Mouse (Mus musculus): Measurements from ENCODE around the gene Xkr8. TPM values are rescaled to one million over a fixed set of nuclear protein-coding genes. Genes with fewer than 3 reads are reported as not detected.

The Xkr8 gene
- polyA plus RNA-seq, 1 experiment, result 2.3 TPM

DNA sequence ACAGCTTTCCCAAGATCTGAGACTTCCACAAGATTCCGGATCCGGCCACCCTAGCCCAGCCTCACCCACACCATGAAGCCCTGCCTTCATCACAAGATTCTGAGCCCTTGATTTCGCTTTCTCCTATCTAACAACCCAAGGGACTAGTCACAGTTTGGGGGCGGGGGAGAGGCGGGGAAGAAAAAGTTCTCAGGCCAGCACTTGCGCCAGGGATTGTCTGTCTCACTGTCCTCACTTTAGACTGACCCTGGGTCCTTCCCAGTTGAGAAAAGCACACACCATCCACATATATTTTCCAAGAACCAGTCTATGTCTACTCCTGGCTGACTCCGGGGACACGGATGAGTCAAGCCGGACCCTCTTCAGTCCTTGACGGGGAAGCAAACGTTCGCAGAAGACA lies 730 bp downstream of the Xkr8 start:
- no peak for TF ChIP-seq POLR2A (IDR thresholded peaks at IDR 0.05; ENCODE audit: borderline replicate concordance, control insufficient read depth, low read depth, low read length)
- TF ChIP-seq CTCF (IDR thresholded peaks at IDR 0.05; ENCODE audit: control insufficient read depth, insufficient read depth, low read length), result no peak
- peak overlapping the region; percentile 82 for H3K4me3 ChIP-seq (replicated peaks; ENCODE audit: control insufficient read depth, low read depth, low read length)
- 38% methylated on average over 12 of the region's 12 CpGs for WGBS
- peaks cover 8% of the 10 kb centered on the region for H3K4me1 ChIP-seq (ENCODE audit: control insufficient read depth, insufficient read depth, low read length)
- H3K27ac ChIP-seq (ENCODE audit: control insufficient read depth, insufficient read depth, low read depth, low read length, poor library complexity), result no peak overlapping the region

DNA sequence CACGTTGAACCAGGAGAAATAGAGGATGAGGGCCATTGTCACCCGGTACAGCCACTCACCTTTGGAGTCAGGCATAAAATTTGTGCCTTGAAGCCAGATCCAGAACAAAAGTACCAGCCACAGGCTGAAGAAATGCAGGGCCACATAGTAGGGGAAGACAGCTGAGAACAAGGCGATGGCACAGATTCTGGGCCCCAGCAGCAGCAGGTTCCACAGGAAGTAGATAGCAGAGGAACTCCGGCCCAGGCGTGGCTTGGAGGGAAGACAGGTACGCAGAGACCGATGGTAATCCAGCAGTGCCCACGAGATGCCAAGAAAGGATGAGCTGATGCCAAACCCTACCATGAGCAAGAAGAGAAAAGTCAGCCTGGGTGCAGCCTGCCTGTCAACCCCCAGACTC lies 4.1 kb downstream of the Xkr8 start:
- 36% methylated on average over 8 of the region's 8 CpGs for WGBS
- H3K27ac ChIP-seq (ENCODE audit: control insufficient read depth, insufficient read depth, low read depth, low read length, poor library complexity), result peak overlapping the region; percentile 61
- peaks cover 3% of the 10 kb centered on the region for H3K4me1 ChIP-seq (ENCODE audit: control insufficient read depth, insufficient read depth, low read length)
- TF ChIP-seq CTCF (IDR thresholded peaks at IDR 0.05; ENCODE audit: control insufficient read depth, insufficient read depth, low read length) (no peak), POLR2A (IDR thresholded peaks at IDR 0.05; ENCODE audit: borderline replicate concordance, control insufficient read depth, low read depth, low read length) (no peak)
- peak overlapping the region; percentile 38 for H3K4me3 ChIP-seq (replicated peaks; ENCODE audit: control insufficient read depth, low read depth, low read length)

DNA sequence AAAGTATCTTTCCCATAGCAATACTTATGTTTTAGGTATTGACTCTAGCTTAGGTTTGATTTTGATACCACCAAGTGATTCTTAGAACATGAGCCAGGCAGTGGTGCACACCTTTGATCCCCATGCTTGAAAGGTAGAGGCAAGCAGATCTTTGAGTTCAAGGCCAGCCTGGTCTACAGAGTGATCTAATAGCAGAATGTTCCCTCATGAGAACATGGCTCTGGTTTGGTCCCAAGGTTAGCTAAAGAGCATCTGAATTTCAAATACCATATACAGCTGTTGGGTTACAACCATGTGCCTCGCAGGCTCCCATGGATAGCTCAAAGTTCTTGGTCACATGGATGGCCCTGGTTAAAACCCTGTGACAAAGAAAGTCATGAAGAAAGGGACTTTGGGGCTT lies 14.1 kb downstream of the Xkr8 start:
- Histone ChIP-seq H3K4me1 (ENCODE audit: control insufficient read depth, insufficient read depth, low read length) (no peaks in the 10 kb centered on the region), H3K4me3 (replicated peaks; ENCODE audit: control insufficient read depth, low read depth, low read length) (no peak overlapping the region), H3K27ac (ENCODE audit: control insufficient read depth, insufficient read depth, low read depth, low read length, poor library complexity) (no peak overlapping the region)
- 98% methylated on average over 1 of the region's 1 CpGs for WGBS
- TF ChIP-seq POLR2A (IDR thresholded peaks at IDR 0.05; ENCODE audit: borderline replicate concordance, control insufficient read depth, low read depth, low read length) (no peak), CTCF (IDR thresholded peaks at IDR 0.05; ENCODE audit: control insufficient read depth, insufficient read depth, low read length) (no peak)

DNA sequence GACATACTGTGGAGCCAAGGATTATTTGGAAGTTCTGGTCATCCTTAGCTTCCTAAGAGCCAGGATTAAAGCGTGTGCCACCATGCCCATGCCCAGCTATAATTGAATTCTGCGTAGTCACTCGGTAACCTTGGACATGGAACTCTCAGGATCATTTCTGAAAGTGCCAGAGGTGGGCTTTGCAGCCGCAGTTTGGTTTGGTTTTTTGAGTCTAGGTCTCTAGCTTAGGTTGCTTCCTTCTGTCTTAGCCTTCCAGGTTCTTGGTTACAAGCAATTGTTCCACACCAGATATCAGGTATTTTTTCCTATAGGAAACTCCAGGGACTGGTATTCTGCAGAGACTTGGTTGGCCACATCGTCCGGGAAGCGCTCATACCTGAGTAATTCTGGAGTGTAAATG lies 19.2 kb downstream of the Xkr8 start:
- WGBS, result 91% methylated on average over 7 of the region's 7 CpGs
- no peak for TF ChIP-seq POLR2A (IDR thresholded peaks at IDR 0.05; ENCODE audit: borderline replicate concordance, control insufficient read depth, low read depth, low read length)
- no peaks in the 10 kb centered on the region for H3K4me1 ChIP-seq (ENCODE audit: control insufficient read depth, insufficient read depth, low read length)
- no peak overlapping the region for H3K4me3 ChIP-seq (replicated peaks; ENCODE audit: control insufficient read depth, low read depth, low read length)
- no peak overlapping the region for H3K27ac ChIP-seq (ENCODE audit: control insufficient read depth, insufficient read depth, low read depth, low read length, poor library complexity)

DNA sequence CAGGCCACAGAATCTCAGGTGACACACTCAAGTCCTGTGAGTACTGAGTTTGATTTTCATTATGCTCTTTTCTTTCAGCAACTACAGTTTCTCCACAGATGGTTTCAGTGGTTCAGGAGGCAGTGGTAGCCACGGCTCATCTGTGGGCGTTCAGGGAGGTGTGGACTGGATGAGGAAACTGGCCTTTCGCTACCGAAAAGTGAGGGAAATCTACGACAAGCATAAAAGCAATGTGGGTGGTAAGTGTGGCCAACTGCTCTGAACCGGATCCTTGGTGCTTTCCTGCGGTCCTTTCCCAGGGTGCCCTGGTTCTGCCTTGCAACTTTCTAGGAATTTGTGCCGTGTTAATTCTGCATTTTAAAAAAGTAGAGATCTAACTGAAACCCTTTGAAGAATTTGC lies 25.5 kb downstream of the Xkr8 start:
- TF ChIP-seq POLR2A (IDR thresholded peaks at IDR 0.05; ENCODE audit: borderline replicate concordance, control insufficient read depth, low read depth, low read length), result no peak
- no peak overlapping the region for H3K27ac ChIP-seq (ENCODE audit: control insufficient read depth, insufficient read depth, low read depth, low read length, poor library complexity)
- no peak overlapping the region for H3K4me3 ChIP-seq (replicated peaks; ENCODE audit: control insufficient read depth, low read depth, low read length)
- 87% methylated on average over 8 of the region's 8 CpGs for WGBS
- H3K4me1 ChIP-seq (ENCODE audit: control insufficient read depth, insufficient read depth, low read length), result no peaks in the 10 kb centered on the region

DNA sequence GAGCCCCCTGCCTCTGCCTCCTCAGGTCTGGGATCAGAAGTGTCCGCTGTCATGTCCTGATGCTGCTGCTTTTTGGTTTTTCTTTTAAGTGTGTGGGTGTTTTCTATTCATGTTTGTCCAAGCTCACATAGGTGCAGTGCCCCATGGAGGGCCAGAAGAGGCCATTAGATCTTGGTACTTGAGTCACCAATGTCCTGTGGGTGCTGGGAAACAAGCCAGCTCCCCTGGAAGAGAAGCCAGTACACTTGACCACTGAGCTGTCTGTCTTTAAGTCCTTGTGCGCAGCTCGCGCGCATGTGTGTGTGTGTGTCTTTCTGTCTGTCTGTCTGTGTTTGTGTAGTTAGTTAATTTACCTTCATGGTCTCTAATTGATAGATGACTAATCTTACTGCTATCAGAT lies 30.3 kb downstream of the Xkr8 start:
- TF ChIP-seq POLR2A (IDR thresholded peaks at IDR 0.05; ENCODE audit: borderline replicate concordance, control insufficient read depth, low read depth, low read length), result no peak
- TF ChIP-seq CTCF (IDR thresholded peaks at IDR 0.05; ENCODE audit: control insufficient read depth, insufficient read depth, low read length), result no peak
- WGBS, result 96% methylated on average over 5 of the region's 5 CpGs
- Histone ChIP-seq H3K4me3 (replicated peaks; ENCODE audit: control insufficient read depth, low read depth, low read length) (no peak overlapping the region), H3K27ac (ENCODE audit: control insufficient read depth, insufficient read depth, low read depth, low read length, poor library complexity) (no peak overlapping the region), H3K4me1 (ENCODE audit: control insufficient read depth, insufficient read depth, low read length) (no peaks in the 10 kb centered on the region)

DNA sequence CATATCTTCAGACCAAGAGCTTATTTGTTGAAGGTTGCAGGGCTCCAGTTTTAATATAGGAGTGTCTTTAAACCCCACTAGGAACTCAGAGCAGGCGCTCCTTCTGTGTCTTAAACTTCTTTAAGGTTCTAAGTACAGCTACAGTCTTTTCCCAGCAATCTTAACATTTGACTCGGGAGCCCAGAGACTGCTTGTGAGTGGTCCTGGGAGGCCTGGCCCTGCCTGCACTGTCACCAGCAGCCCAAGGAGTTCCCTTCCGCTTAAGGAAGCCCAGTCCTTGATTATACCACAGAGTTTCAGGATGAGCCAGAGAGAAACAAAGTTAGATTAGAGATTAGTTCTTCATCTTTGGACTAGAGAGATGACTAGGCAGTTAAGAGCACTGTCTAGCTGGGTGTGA lies 39.0 kb downstream of the Xkr8 start:
- WGBS, result 87% methylated on average over 3 of the region's 3 CpGs
- TF ChIP-seq POLR2A (IDR thresholded peaks at IDR 0.05; ENCODE audit: borderline replicate concordance, control insufficient read depth, low read depth, low read length), result no peak
- no peak for TF ChIP-seq CTCF (IDR thresholded peaks at IDR 0.05; ENCODE audit: control insufficient read depth, insufficient read depth, low read length)

DNA sequence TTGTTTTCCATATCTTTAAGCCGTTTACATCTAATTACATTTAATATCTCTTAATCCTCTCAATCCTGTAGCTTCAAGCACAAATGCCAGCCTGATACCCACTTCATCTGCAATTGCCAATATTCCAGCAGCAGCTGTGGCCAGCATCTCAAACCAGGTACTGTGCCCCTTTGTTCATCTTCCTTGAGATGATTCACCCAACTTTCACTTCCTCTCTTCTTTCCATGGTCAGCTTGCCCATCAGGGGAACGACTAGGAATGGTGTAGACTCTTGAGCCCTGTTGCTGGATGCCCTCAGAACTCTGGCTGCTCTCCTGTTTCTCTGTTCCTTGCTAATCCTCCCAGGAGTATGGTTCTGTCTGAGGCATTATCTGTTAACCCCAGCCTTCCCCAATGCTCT lies 42.7 kb downstream of the Xkr8 start:
- no peak for TF ChIP-seq CTCF (IDR thresholded peaks at IDR 0.05; ENCODE audit: control insufficient read depth, insufficient read depth, low read length)
- no peak for TF ChIP-seq POLR2A (IDR thresholded peaks at IDR 0.05; ENCODE audit: borderline replicate concordance, control insufficient read depth, low read depth, low read length)
- WGBS, result 62% methylated on average over 2 of the region's 2 CpGs
- no peak overlapping the region for H3K4me3 ChIP-seq (replicated peaks; ENCODE audit: control insufficient read depth, low read depth, low read length)
- H3K27ac ChIP-seq (ENCODE audit: control insufficient read depth, insufficient read depth, low read depth, low read length, poor library complexity), result no peak overlapping the region
- H3K4me1 ChIP-seq (ENCODE audit: control insufficient read depth, insufficient read depth, low read length), result no peaks in the 10 kb centered on the region

More for the DNA sequence above, 39.0 kb downstream of the Xkr8 start:
- Histone ChIP-seq H3K4me3 (replicated peaks; ENCODE audit: control insufficient read depth, low read depth, low read length) (no peak overlapping the region), H3K4me1 (ENCODE audit: control insufficient read depth, insufficient read depth, low read length) (no peaks in the 10 kb centered on the region), H3K27ac (ENCODE audit: control insufficient read depth, insufficient read depth, low read depth, low read length, poor library complexity) (no peak overlapping the region)

DNA sequence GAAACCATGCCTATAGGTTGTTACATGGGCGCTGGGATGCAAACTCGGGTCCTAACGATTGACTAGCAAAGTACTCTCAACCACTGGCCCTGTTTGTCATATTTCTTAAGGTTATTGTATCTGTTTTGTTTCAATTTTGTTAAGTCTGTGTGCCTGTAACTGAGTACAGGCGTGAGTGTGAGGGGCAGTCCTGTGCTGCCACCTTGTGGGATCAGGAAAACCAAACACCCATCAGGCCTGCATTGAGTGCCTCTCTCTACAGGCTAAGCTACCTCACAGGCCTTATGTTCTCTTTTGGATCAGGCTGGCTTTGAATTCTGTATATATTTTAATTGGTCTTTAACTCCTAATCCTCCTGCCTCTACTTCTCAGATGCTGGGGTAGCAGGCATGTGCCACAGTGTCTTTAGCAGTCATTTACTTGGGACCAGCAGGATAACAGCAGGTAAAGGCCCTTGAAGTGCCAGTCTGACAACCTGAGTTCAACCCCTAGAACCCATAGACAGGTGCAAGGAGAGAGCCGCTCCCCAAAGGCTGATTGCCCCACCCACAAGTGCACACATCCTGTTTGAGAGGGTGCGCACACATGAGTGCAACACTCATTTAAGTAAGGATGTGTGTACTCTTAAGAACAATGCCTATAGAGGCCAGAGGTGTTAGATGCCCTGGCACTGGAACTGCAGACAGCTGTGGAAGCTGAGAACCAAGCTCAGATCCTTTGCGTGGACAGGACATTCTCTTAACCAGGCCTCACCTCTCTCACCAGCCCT lies 55.4 kb downstream of the Xkr8 start:
- Histone ChIP-seq H3K4me3 (replicated peaks; ENCODE audit: control insufficient read depth, low read depth, low read length) (no peak overlapping the region), H3K27ac (ENCODE audit: control insufficient read depth, insufficient read depth, low read depth, low read length, poor library complexity) (no peak overlapping the region), H3K4me1 (ENCODE audit: control insufficient read depth, insufficient read depth, low read length) (no peaks in the 10 kb centered on the region; the same call in 1 of the 2 replicates)
- TF ChIP-seq CTCF (IDR thresholded peaks at IDR 0.05; ENCODE audit: control insufficient read depth, insufficient read depth, low read length) (peak; percentile 82), POLR2A (IDR thresholded peaks at IDR 0.05; ENCODE audit: borderline replicate concordance, control insufficient read depth, low read depth, low read length) (no peak)
- WGBS, result 74% methylated on average over 7 of the region's 7 CpGs

Other genes with a start within 250 kb of the Xkr8 start
- gene Sesn2, start 222.0 kb downstream of the Xkr8 start, polyA plus RNA-seq (2011; ENCODE audit: insufficient read depth, insufficient read length, low replicate concordance, missing spikeins), result 5.4 and 20.0 TPM in 2 replicates
- gene Atpif1, start 198.9 kb downstream of the Xkr8 start, polyA plus RNA-seq (2011; ENCODE audit: insufficient read depth, insufficient read length, low replicate concordance, missing spikeins), result 886 and 890 TPM in 2 replicates
- gene Dnajc8, start 197.0 kb downstream of the Xkr8 start, polyA plus RNA-seq (2011; ENCODE audit: insufficient read depth, insufficient read length, low replicate concordance, missing spikeins), result 128 and 173 TPM in 2 replicates
- 3.2 and 6.7 TPM in 2 replicates for gene Ptafr, start 168.5 kb downstream of the Xkr8 start, polyA plus RNA-seq (2011; ENCODE audit: insufficient read depth, insufficient read length, low replicate concordance, missing spikeins)
- 15.3 and 22.5 TPM in 2 replicates for gene Eya3, start 93.6 kb downstream of the Xkr8 start, polyA plus RNA-seq (2011; ENCODE audit: insufficient read depth, insufficient read length, low replicate concordance, missing spikeins)
- 1.7 TPM in 1 of 2 replicates, not detected in the other for gene Smpdl3b, start 24.7 kb upstream of the Xkr8 start, polyA plus RNA-seq (2011; ENCODE audit: insufficient read depth, insufficient read length, low replicate concordance, missing spikeins)
- 52.3 and 67.6 TPM in 2 replicates for gene Rpa2, start 35.8 kb upstream of the Xkr8 start, polyA plus RNA-seq (2011; ENCODE audit: insufficient read depth, insufficient read length, low replicate concordance, missing spikeins)
- 10.5 and 22.4 TPM in 2 replicates for gene Themis2, start 63.8 kb upstream of the Xkr8 start, polyA plus RNA-seq (2011; ENCODE audit: insufficient read depth, insufficient read length, low replicate concordance, missing spikeins)
- 43.5 and 50.2 TPM in 2 replicates for gene Ppp1r8, start 110.6 kb upstream of the Xkr8 start, polyA plus RNA-seq (2011; ENCODE audit: insufficient read depth, insufficient read length, low replicate concordance, missing spikeins)
- gene Stx12, start 152.0 kb upstream of the Xkr8 start, polyA plus RNA-seq (2011; ENCODE audit: insufficient read depth, insufficient read length, low replicate concordance, missing spikeins), result 14.9 and 16.7 TPM in 2 replicates
- gene Fam76a, start 190.0 kb upstream of the Xkr8 start, polyA plus RNA-seq (2011; ENCODE audit: insufficient read depth, insufficient read length, low replicate concordance, missing spikeins), result 12.8 and 19.1 TPM in 2 replicates
- 16.1 and 53.3 TPM in 2 replicates for gene Fgr, start 241.5 kb upstream of the Xkr8 start, polyA plus RNA-seq (2011; ENCODE audit: insufficient read depth, insufficient read length, low replicate concordance, missing spikeins)

Data from bone marrow, adult 2 months (tissue).